Mouse (Mus musculus) layer of hippocampus, adult 9-10 months (tissue): Measurements from ENCODE around the gene Olfr1406.
"Not testable (repeated sequence)": the region's sequence is repeated elsewhere in the genome, so short reads cannot be mapped to it uniquely, and the experiment has no call there.

ENCODE experiments used
- DNase-seq: peaks from one replicate; pipeline ENCODE4 v3.0.0; 2022; ENCODE audit warnings: low spot score

Olfr1406 gene

GRCm38 (mm10) chr1:173190540-173190939 lies at the start of gene Olfr1406:
Gene Olfr1406, minus strand, starts transcription at chr1:173190640.
- DNase-seq = no peak

DNA sequence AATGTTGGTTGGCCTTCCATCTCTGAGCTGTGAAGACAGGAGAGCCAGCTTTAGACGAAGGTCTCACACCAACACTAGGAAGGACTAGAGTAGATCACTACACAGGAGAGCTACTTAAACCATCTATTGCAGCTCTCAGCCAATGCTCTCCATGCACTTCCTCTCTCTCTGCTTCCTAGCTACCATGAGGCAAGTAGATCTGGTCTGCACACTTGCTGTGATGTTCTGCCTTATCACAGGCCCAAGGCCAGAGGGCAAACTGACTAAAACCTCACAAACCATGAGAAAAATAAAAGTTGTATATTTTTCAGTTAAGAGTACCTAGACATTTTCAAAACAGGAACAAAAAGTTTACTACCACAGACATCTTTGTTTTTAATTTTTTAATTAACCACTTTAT lies 46.6 kb upstream of the Olfr1406 start:
- not testable (repeated sequence) for DNase-seq

GRCm38 (mm10) chr1:173227081-173227480 lies 36.6 kb upstream of the Olfr1406 start, which contains the start of gene Fcer1a:
Gene Fcer1a, minus strand, starts transcription at chr1:173227214.
- no peak for DNase-seq

- DNase-seq = no peak
Measured at GRCm38 (mm10) chr1:173216481-173216880, 26.0 kb upstream of the Olfr1406 start.

DNA sequence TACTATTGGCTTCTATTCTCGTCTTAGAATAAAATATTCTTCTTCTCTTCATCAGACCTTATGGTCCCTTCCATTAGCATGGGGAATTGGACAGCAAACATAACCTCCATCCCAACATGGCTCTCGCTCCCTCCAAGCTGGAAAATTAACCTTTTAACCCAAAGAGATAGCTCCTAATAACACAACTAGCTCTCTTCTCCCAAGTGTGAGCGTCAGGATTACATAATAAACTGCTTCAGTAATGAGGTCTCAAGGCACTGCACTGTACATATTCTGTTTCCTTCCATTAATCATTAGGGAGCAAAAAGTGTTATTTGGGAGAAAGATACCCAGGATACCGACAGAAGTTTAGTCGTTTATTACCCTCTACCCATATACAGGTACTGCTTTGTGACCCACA lies 21.7 kb upstream of the Olfr1406 start, which contains the start of gene Olfr1404:
Gene Olfr1404, plus strand, starts transcription at position 301 of the 400 bp plus-strand sequence.
- DNase-seq = no peak

DNA sequence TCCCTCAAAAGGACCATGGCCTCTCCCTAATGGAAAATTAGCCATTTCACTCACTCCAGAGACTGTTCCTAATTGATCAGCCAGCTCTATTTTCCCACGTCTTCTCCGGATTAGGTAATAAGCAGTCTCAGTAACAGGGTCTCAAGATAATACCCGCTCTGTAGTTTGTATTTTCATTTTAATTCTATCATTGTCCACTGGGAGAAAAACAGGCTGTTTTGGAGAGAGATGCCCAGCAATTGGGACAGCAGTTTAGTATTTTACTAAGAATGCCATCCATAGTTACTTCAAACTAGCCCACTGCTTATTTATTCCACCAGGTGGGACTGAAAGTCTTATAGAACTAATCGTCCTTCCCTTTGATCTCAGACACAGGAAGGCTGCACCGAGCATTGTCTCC lies 7.1 kb upstream of the Olfr1406 start, which contains the start of gene Olfr218:
Gene Olfr218, plus strand, starts transcription at position 301 of the 400 bp plus-strand sequence.
- DNase-seq = no peak

GRCm38 (mm10) chr1:173196359-173196758 lies 5.9 kb upstream of the Olfr1406 start:
- DNase-seq = no peak

DNA sequence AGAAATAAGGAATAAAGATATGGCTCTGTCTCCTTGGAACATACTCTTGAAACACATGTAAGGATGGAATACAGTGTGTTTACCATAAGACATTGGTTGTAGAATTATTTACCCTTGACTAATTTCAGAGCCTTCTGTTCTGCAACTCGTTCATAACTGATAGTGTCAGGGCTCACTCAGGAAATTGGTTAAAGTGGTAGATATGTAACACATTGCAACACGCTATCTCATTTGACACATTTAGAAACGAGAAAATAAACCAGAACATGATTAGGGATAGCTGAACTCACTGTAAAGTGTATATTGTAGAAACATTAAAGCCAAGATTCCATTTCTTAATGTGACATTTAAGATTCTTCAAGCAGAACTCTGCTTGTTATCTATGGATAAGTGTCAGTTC lies 1.6 kb upstream of the Olfr1406 start:
- DNase-seq = no peak

DNA sequence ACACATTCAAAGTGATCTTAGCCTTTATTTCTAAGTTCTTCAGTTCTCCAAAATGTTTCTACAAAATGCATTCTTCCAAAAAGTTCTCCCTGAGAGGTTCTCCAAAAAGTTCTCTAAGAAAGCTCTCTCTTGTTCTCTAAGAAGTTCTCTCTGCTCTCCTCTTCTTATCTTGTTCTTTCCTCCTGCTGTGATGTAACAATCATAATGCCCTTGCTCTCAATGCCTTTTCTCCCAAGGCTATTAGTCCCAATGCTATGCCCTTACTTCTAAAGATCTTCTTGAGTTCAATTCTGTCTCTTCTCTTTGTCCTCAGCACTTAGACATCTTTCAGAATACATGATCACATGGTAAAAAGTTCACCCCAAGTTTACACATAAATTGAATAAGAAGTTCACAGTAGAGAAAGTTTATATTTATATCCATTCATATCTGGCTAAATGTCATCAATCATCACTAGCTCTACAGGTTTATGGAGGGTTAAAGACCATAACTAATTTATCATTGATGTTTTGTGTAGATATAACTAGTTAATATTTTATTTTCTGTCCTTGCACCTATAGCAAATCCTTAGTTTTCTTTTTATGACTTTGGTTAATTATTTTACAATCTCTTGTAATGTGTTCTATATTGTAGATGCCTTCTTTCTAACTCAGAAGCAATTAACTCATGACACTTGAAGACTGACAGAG lies 16.1 kb downstream of the Olfr1406 start:
- DNase-seq = no peak

DNA sequence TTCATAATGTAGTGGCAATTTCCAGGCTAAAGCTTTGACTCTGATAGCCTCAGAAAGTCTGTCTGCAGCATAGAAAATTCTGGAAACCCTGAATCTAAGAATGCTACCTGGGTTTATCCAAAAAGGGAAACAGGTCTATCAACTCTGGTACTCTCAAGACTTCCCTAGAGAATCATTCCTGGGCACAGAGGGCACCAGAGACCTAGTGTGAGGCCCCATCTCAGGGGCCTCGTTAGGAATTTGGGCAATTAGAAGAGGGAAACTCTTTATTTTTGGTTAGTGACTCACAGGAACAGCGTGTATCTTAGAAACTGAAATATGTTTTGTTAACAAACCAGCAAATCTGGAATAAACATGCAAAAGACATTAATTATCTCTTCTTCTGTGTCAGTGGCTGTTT lies 53.2 kb downstream of the Olfr1406 start, which contains the start of gene Olfr1408:
Gene Olfr1408, minus strand, starts transcription at position 101 of the 400 bp plus-strand sequence.
- no peak for DNase-seq
